Mouse (Mus musculus) spleen, postnatal 14 days (tissue): ENCODE measurements at regions not wholly inside any gene's neighbourhood (a gene's known extent, or its start where the extent isn't known, plus 50 kb on each side); places are given as distances from the start of the nearest gene placed in this dataset.

Experiments
- DNase-seq, 2 experiments: peaks; one replicate each; pipeline ENCODE4 v3.0.0; 2021 to 2022; ENCODE audit warnings: low spot score in 2 of 2

GRCm38 (mm10) chr13:19888983-19889773 is 65.1 kb upstream of the Gpr141 start:
- no peak for DNase-seq

- no peak for DNase-seq
Observed at GRCm38 (mm10) chr13:19883896-19884658, 60.0 kb upstream of the Gpr141 start.

GRCm38 (mm10) chr13:19882889-19883288 is 58.8 kb upstream of the Gpr141 start:
- no peak for DNase-seq

- no peak for DNase-seq
Observed at GRCm38 (mm10) chr13:19881772-19882171, 57.7 kb upstream of the Gpr141 start.

- no peak for DNase-seq
Observed at GRCm38 (mm10) chr13:19874621-19875249, 50.7 kb upstream of the Gpr141 start.
